Mouse (Mus musculus) kidney, postnatal 25 days (tissue): ENCODE measurements around the gene Olfr10.

Source experiments
- DNase-seq, 2 experiments: peaks; one replicate each; pipeline ENCODE4 v3.0.0; 2021; ENCODE audit warnings: mixed read lengths in 2 of 2

Olfr10 gene

DNA sequence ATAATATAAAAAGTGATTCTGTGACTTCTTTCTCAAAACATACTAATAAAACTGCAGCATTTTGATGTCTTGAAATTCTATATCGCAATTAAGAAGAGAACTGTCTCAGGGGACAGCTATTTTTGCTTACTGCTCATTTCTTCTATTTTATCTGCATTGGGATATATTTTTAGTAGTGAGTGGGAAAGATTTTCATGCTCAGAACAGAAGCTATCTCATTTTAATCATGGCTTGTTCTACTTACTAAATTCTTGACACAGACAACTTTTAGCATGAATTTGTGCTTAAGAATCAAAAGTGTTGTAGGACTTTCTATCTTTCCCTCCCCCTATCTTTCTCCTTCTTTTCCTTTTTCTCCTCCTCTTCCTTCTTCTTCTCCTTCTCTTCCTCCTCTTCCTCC, 25.1 kb downstream of the Olfr10 start:
- no peak for DNase-seq

DNA sequence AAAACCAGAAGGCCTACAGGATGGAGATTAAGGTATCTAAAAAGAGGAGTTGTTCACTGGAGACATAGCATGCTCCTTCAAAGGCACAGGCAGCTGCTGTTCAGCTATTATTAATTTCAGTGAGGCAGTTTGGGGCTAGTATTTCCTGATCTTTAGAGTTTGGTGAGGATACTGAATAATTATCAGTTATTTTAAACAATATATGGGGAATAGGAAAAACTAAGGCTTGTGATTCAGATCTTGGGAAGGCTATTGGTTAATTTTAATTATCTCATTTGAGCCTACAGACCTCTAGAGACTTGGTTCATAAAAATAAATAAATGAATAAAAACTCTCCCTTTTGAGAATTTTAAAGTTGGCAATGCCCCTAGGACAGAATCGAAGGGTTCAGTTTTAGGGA, 30.3 kb downstream of the Olfr10 start, which contains the start of gene Olfr1390:
Olfr1390 (plus strand) TSS at position 301 of the 400 bp plus-strand sequence.
- no peak for DNase-seq

DNA sequence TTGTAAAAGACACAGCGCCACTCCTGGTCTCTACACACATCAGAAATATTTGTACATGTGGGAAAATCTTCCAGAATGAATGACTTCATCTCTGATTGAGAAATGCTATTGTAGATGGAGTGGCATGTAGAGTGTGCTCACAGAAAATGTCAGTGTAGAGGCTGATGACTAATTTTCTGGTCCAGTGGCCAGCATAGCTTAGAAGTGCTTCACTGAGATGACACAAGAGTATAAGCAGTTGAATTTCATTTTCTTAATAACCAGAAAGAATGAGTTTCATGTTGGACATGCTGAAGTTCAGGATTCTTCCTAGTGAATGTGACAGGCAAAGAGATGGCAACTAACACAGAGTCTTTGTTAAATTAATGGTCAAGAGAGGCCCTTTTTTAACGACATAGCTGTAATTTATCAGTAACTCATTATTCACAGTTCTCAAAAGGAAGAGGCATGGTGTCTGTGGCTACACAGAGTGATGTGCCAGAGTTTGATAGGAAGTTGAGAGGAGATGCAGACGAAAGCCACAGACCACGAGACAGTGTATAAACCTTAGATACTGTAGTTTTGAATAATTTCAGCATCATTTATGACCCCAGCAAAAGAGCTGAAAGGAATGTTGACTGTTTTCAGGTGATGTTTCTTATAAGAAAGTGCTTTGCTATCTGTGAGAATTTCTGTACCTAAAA, 32.8 kb downstream of the Olfr10 start:
- DNase-seq = no peak
